Mouse (Mus musculus) embryonic facial prominence, embryonic 12.5 days (tissue): Measurements from ENCODE around the gene Egr4. TPM values are rescaled to one million over a fixed set of nuclear protein-coding genes. Genes with fewer than 3 reads are reported as not detected.
A peak's percentile ranks its signal among the peaks of the same experiment; 100 is the strongest.

ENCODE experiments used
- ATAC-seq: fragments of 200-750 bp; cut with Nextera tagmentation; 2 replicates; pipeline ENCODE4 v1.8.0; 2017; ENCODE audit not compliant: insufficient number of reproducible peaks, insufficient read depth, low FRiP score, low TSS enrichment
- H3K27ac ChIP-seq: fragments of 300-500 bp; sonication (generic); 2 replicates; pipeline ENCODE4 v1.5.1; 2016; ENCODE audit warnings: mild to moderate bottlenecking
- H3K27me3 ChIP-seq: fragments of 300-500 bp; sonication (generic); 2 replicates; pipeline ENCODE4 v1.6.1; 2016; ENCODE audit warnings: mild to moderate bottlenecking, moderate library complexity
- H3K36me3 ChIP-seq: fragments of 300-500 bp; sonication (generic); 2 replicates; pipeline ENCODE4 v1.6.1; 2016; ENCODE audit warnings: mild to moderate bottlenecking
- H3K4me1 ChIP-seq: fragments of 300-500 bp; sonication (generic); 2 replicates; pipeline ENCODE4 v1.6.1; 2016
- H3K4me2 ChIP-seq: fragments of 300-500 bp; sonication (generic); replicated peaks from 2 replicates; pipeline ENCODE4 v1.6.1; 2016; ENCODE audit warnings: mild to moderate bottlenecking, moderate library complexity
- H3K4me3 ChIP-seq: fragments of 300-500 bp; sonication (generic); 2 replicates; pipeline ENCODE4 v1.5.1; 2016; ENCODE audit warnings: mild to moderate bottlenecking
- H3K9ac ChIP-seq: fragments of 300-500 bp; sonication (generic); 2 replicates; pipeline ENCODE4 v1.6.1; 2016; ENCODE audit warnings: mild to moderate bottlenecking, moderate library complexity
- H3K9me3 ChIP-seq: fragments of 300-500 bp; sonication (generic); 2 replicates; pipeline ENCODE4 v1.6.1; 2016; ENCODE audit warnings: mild to moderate bottlenecking, moderate library complexity
- WGBS: fragments of 180-500 bp; shearing (Covaris S2); methylation state at CpG from one replicate; pipeline ENCODE4 v1.1.7; 2016; 5-methylcytosine and 5-hydroxymethylcytosine counted together
- polyA plus RNA-seq: library from polyadenylated mRNA; unstranded; fragments of >200 nt; fragmentation: Nextera tagmentation; extraction: Ambion mirVana; gene quantifications from 2 replicates; pipeline ENCODE4 v1.2.1, GENCODE M21; 2016

Gene Egr4
- polyA plus RNA-seq, 1 experiment from 2014 or later, result not detected

DNA sequence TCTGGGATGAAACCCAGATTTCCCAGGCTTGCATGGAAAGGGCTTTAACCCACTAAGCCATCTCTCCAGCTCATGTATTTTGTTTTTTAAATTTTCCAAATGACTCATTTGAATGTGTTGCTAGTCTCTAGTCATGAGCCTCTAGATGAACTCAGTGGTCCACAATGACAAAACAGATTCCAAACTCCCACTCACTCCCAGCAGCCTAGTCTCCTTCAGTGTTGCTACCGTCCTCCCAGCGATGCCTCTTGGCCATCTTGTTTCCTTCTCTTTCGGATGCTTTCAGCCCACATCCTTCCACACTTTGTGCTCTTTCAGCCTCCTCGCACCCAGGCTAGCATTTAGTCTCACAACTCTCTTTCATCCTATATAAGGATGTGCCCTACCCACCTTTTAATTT is 23.1 kb downstream of the Egr4 start:
- H3K9ac ChIP-seq, result no peak overlapping the region
- H3K27me3 ChIP-seq, result peaks cover 22% of the 10 kb centered on the region
- H3K27ac ChIP-seq, result no peak overlapping the region
- ATAC-seq, result no peak
- no peaks in the 10 kb centered on the region for H3K4me1 ChIP-seq
- 88% methylated on average over 4 of the region's 4 CpGs for WGBS
- H3K9me3 ChIP-seq, result no peaks in the 10 kb centered on the region
- no peak overlapping the region for H3K4me2 ChIP-seq
- H3K36me3 ChIP-seq, result no peaks in the 10 kb centered on the region
- H3K4me3 ChIP-seq, result no peak overlapping the region

DNA sequence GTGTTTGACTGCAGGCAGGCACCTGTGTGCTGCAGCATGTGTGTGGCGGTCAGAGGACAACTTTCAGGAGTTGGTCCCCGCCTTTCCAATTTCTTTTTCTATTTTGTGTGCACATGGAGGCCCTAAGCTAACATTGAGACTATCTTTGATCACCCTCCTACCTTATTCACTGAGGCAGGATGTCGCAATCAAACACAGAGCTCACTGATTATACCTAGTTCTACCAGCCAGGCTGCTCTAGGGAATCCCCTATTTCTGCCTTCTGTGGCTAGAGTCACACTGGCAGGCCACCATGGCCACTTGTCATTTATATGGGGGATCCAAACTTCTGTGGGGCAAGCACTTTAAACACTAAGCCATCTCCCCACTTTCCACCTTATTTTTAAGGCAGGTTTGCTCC is 23.7 kb downstream of the Egr4 start:
- peaks cover 27% of the 10 kb centered on the region for H3K27me3 ChIP-seq
- no peak overlapping the region for H3K9ac ChIP-seq
- 82% methylated on average over 3 of the region's 3 CpGs for WGBS

DNA sequence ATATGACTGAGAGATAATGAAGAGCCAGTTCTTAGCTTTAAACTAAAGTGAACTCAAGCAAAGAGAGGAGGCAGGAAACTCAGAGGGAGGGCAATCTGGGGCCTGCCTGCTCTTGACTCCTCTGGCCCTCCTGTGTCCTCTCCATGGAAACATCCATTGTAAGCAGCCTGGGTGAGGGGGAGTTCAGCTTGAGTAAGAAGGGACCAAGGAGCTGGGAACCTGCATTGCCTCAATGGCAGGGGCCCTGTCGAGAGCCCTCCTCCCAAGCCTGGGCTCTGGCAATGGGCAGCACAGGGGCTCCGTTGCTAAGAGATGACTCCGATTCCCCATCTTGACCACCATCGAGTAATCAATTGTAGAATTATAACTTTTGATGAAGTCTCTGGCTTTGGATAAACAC is 24.9 kb downstream of the Egr4 start:
- H3K4me3 ChIP-seq, result no peak overlapping the region
- H3K9ac ChIP-seq, result no peak overlapping the region
- H3K27ac ChIP-seq, result no peak overlapping the region
- no peaks in the 10 kb centered on the region for H3K36me3 ChIP-seq
- 58% methylated on average over 4 of the region's 4 CpGs for WGBS
- ATAC-seq, result no peak
- H3K4me1 ChIP-seq, result peaks cover 11% of the 10 kb centered on the region
- H3K9me3 ChIP-seq, result no peaks in the 10 kb centered on the region
- H3K4me2 ChIP-seq, result no peak overlapping the region
- peaks cover 39% of the 10 kb centered on the region for H3K27me3 ChIP-seq

More for the DNA sequence above, 23.7 kb downstream of the Egr4 start:
- H3K27ac ChIP-seq, result no peak overlapping the region
- no peaks in the 10 kb centered on the region for H3K9me3 ChIP-seq
- H3K4me1 ChIP-seq, result 0 out of 2 replicates have a peak, but pooled peaks cover 1% of the 10 kb centered on the region
- no peaks in the 10 kb centered on the region for H3K36me3 ChIP-seq
- H3K4me2 ChIP-seq, result no peak overlapping the region
- H3K4me3 ChIP-seq, result no peak overlapping the region
- ATAC-seq, result no peak

DNA sequence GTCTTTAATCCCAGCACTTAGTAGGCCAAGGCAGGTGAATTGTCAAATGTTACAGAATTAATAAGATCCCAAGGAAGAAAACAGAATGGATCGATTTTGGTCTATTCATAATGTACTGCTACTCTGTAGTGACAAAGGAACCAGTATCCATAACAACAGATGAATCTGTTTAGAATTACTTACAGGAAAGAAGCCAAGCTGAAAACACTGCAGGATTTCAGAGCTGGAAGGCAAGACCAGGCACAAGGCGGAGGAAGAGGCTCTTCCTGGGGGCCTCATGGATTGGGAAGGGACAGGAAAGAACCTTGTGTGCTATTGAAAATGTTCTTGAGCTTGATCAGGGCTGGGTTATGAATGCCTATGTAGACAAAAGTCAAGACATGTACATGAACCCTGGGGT is 27.7 kb downstream of the Egr4 start:
- H3K9ac ChIP-seq, result no peak overlapping the region
- H3K4me3 ChIP-seq, result no peak overlapping the region
- no peaks in the 10 kb centered on the region for H3K36me3 ChIP-seq
- H3K27ac ChIP-seq, result no peak overlapping the region
- no peak overlapping the region for H3K4me2 ChIP-seq
- peaks cover 61% of the 10 kb centered on the region for H3K27me3 ChIP-seq
- peaks cover 11% of the 10 kb centered on the region for H3K4me1 ChIP-seq
- no peaks in the 10 kb centered on the region for H3K9me3 ChIP-seq
- ATAC-seq, result no peak
- 56% methylated on average over 2 of the region's 2 CpGs for WGBS

DNA sequence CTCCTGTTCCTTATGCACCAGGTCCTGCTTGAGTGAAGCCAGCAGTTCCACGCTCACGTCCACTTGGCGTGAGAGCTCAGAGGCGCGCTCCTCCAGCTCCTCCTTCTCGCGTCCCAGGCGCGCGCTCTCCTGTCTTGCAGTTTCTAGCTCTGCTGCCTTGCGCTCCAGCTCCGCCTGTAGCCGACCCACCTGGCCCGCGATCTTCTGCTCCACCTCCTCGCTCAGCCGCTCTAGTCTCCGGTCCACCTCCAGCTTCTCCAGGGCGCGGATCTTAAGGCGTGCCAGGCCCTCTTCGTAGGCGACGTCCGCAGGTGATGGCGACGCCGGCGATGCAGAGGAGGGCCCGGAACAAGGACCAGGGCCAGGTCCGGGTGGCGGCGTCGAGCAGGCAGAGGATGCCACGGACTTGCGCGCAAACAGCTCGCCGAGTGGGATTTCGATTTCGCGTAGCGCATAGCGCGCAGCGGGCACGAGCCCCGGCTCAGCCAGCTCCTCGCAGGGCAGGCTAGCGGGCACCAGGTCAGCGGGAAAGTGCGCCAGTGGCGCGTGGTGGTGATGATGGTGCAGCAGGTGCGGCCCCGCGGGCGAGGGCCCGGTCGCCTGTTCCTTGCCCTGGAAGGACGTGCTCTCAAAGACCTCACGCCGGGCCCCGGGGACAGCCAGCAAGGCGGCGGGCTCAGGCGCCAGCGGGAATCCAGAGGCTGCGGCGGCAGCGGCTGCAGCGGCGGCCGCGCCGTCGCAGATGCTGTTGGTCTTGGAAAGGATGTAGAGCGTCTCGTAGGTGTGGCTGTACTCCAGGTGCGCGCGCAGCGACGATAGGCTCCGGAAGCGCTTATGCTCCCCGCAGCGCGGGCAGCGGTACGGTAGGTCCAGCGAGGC is 29.3 kb downstream of the Egr4 start:
- peaks cover 11% of the 10 kb centered on the region for H3K4me1 ChIP-seq
- H3K9ac ChIP-seq, result no peak overlapping the region
- H3K36me3 ChIP-seq, result no peaks in the 10 kb centered on the region
- no peaks in the 10 kb centered on the region for H3K9me3 ChIP-seq
- 3% methylated on average over 92 of the region's 92 CpGs for WGBS
- H3K4me3 ChIP-seq, result peak overlapping the region; percentile 31
- peaks cover 68% of the 10 kb centered on the region for H3K27me3 ChIP-seq
- no peak overlapping the region for H3K27ac ChIP-seq
- H3K4me2 ChIP-seq, result peak overlapping the region; percentile 55
- no peak for ATAC-seq

DNA sequence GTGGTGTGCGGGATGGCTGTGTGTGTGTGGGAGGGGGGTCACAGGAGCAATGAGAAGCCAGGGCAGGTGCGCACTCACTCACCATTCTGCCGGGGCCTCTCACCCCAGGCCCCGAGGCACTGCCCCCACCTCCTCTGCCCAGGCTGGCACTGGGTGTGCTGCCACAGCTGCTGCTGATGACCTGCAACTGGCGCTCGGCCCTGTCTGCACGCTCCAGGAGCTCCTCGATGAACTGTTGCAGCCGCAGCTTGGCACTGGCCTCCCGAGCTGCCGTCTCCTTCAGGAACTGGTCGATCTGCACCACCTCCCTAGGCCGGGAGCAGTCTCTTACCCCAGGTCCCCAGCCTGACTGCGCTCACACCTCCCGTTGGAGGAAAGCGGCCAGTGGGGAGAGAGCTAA is 32.7 kb downstream of the Egr4 start:
- 62% methylated on average over 16 of the region's 16 CpGs for WGBS

DNA sequence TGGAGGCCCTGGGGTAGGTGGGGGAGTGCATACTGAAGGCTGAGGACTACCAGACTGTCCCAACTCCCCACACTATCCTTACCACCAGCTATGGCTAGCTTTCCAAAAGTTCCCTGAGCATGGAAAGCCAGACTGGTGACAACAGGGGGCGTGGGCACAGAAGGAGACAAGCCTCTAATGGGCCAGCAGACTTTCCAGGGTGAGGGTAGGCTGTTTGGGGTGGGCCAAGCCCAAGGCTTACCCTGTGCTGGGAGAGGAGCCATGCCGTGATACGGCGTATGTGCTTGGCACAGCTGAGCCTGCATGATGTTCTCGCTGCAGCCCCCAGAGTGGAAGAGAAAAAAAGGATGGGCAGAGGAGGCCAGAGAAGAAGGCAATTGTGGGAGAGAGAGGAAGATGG is 33.4 kb downstream of the Egr4 start:
- Histone ChIP-seq H3K4me3 (no peak overlapping the region), H3K4me1 (peaks cover 11% of the 10 kb centered on the region), H3K36me3 (no peaks in the 10 kb centered on the region), H3K27me3 (peaks cover 61% of the 10 kb centered on the region), H3K9ac (no peak overlapping the region), H3K9me3 (no peaks in the 10 kb centered on the region), H3K27ac (no peak overlapping the region), H3K4me2 (no peak overlapping the region)
- 82% methylated on average over 5 of the region's 5 CpGs for WGBS
- ATAC-seq, result no peak

More for the DNA sequence above, 32.7 kb downstream of the Egr4 start:
- Histone ChIP-seq H3K9me3 (no peaks in the 10 kb centered on the region), H3K27ac (no peak overlapping the region), H3K4me3 (no peak overlapping the region), H3K4me2 (no peak overlapping the region), H3K9ac (no peak overlapping the region), H3K36me3 (no peaks in the 10 kb centered on the region), H3K4me1 (peaks cover 11% of the 10 kb centered on the region), H3K27me3 (peaks cover 68% of the 10 kb centered on the region)
- no peak; the same call in 1 of the 2 replicates for ATAC-seq

DNA sequence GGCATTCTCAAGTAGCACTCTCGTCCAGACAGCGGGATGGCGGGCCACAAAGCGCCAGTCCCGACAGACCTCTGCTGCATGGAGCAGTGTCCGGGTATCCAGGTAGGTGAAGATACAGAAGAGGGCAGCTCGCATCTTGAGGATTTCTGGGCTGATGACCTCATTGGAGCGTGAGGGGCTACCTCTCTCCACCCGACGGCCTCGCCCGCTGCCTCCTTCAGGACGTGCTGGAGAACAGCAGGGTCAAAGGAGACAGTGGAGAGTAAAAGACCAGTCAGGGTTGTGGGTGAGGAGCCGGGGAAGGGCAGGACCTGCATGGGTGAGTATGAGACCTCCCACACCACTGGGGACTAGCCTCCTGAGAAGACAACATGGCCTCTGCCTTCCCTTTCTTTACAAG is 35.0 kb downstream of the Egr4 start:
- peaks cover 48% of the 10 kb centered on the region for H3K27me3 ChIP-seq
- H3K4me1 ChIP-seq, result no peaks in the 10 kb centered on the region
- H3K27ac ChIP-seq, result no peak overlapping the region
- H3K4me2 ChIP-seq, result no peak overlapping the region
- H3K9me3 ChIP-seq, result no peaks in the 10 kb centered on the region
- no peak overlapping the region for H3K9ac ChIP-seq
- no peak for ATAC-seq
- H3K4me3 ChIP-seq, result no peak overlapping the region
- 35% methylated on average over 14 of the region's 14 CpGs for WGBS
- H3K36me3 ChIP-seq, result no peaks in the 10 kb centered on the region

DNA sequence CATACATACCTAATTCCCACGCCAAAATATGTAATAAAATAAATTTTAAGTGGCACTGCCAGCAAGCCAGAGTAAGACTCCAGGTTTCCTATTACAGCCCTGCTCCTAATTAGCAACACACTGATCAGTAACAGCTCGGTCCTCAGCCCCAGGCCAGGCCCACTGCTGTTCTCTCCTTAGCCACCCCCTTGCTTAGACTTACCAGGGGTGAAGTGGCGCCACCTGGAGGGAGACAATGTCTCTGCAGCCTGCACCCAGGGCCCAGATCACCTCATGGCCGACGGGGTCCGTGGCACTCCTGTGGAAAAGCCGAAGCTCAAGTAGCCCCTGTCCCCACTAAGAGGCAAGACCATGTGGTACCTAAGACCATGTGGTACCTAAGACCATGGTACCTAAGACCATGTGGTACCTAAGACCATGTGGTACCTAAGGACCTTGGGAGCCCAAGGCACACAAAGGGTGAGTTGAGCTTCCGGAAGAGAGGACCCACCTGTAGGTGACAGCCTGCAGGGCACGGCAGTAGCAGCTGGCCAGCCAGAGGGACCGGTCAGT is 35.9 kb downstream of the Egr4 start:
- WGBS, result 28% methylated on average over 10 of the region's 10 CpGs
- H3K27ac ChIP-seq, result no peak overlapping the region
- H3K36me3 ChIP-seq, result no peaks in the 10 kb centered on the region
- peaks cover 39% of the 10 kb centered on the region for H3K27me3 ChIP-seq
- no peak overlapping the region for H3K4me3 ChIP-seq
- no peak overlapping the region for H3K9ac ChIP-seq
- H3K9me3 ChIP-seq, result no peaks in the 10 kb centered on the region
- ATAC-seq, result 0 out of 2 replicates have a peak, but pooled peaks have one; percentile 32
- no peak overlapping the region for H3K4me2 ChIP-seq
- no peaks in the 10 kb centered on the region for H3K4me1 ChIP-seq

DNA sequence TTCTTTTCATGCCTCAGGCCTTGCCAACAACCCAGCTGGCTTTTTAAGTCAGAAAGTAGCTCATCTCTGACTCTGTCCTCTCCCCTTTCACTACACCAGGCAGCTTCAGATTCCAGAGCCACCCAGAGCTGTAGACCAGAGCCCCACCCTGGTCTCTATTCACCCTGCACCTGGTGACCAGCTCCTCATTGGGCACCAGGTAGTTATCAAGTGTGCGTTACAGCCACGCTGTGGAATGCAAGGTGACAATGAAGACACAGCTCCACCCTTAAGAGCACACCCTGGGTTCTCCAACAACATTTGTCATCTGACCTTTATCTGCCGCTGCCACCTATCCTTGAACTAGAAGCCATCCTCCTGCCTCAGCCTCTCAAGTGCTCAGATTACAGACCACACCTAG is 37.8 kb downstream of the Egr4 start:
- Histone ChIP-seq H3K4me1 (no peaks in the 10 kb centered on the region), H3K9ac (no peak overlapping the region), H3K36me3 (no peaks in the 10 kb centered on the region), H3K27ac (no peak overlapping the region), H3K27me3 (peaks cover 26% of the 10 kb centered on the region), H3K4me2 (no peak overlapping the region), H3K4me3 (no peak overlapping the region), H3K9me3 (no peaks in the 10 kb centered on the region)
- ATAC-seq, result no peak
- WGBS, result 85% methylated on average over 3 of the region's 3 CpGs

DNA sequence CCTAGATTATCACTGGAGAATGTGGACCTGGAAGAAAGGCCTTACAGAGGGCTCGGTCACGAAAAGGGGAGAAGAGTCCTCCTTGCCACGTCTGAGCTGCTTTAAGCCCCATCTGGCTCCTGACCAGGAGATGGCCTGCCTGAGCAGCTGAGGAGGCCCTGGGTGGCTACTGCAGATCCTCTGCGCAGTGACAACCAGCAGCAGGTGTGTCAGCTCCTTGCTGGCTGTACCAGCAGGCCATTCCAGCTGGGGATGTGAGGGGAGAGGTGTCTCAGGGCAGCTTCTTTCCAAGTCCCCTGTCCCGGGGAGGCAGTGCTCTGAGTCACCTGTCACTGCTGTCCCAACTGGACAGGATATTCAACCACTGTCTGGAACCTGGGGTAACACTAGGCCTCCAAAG is 40.8 kb downstream of the Egr4 start:
- H3K27me3 ChIP-seq, result peaks cover 7% of the 10 kb centered on the region; the same call in 1 of the 2 replicates
- no peak for ATAC-seq
- no peaks in the 10 kb centered on the region for H3K9me3 ChIP-seq
- no peaks in the 10 kb centered on the region for H3K4me1 ChIP-seq
- peaks cover 26% of the 10 kb centered on the region for H3K36me3 ChIP-seq
- H3K4me2 ChIP-seq, result no peak overlapping the region
- H3K4me3 ChIP-seq, result no peak overlapping the region
- H3K27ac ChIP-seq, result no peak overlapping the region
- WGBS, result 50% methylated on average over 5 of the region's 5 CpGs
- H3K9ac ChIP-seq, result no peak overlapping the region

DNA sequence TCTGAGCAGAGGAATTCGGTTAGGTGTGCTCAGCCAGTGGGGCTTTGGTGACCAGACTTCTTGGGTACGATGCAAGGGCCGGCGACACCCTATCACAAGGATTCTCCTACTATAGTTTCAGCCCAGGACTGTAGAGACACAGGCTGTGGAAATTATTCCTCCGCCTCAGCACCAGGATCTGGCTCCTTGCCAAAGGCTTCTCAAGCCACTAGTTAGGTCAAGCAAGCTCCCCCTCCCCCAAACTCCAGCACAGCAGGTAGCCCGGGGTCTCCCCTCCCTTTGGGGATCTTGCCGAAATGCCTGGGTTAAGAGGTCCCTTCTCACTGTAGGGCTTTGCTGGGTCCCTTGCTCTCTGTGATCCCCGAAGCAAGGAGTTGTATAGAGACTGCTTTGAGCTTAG is 41.4 kb downstream of the Egr4 start:
- 57% methylated on average over 8 of the region's 8 CpGs for WGBS
- Histone ChIP-seq H3K9me3 (no peaks in the 10 kb centered on the region), H3K9ac (no peak overlapping the region), H3K27ac (no peak overlapping the region), H3K36me3 (peaks cover 32% of the 10 kb centered on the region), H3K4me3 (no peak overlapping the region), H3K4me2 (no peak overlapping the region), H3K4me1 (no peaks in the 10 kb centered on the region), H3K27me3 (0 out of 2 replicates have a peak, but pooled peaks cover 3% of the 10 kb centered on the region)
- no peak for ATAC-seq
